Mouse (Mus musculus) stomach, postnatal 0 days (tissue): ENCODE results near the gene Iars2.

ENCODE experiments used
- CTCF ChIP-seq: IDR thresholded peaks from 2 replicates; pipeline ENCODE4 v1.5.1; 2016; ENCODE audit warnings: antibody characterized with exemption, low read depth, mild to moderate bottlenecking, moderate library complexity
- EP300 ChIP-seq: optimal IDR thresholded peaks from 2 replicates; pipeline ENCODE3; 2016; ENCODE audit warnings: antibody characterized with exemption

DNA sequence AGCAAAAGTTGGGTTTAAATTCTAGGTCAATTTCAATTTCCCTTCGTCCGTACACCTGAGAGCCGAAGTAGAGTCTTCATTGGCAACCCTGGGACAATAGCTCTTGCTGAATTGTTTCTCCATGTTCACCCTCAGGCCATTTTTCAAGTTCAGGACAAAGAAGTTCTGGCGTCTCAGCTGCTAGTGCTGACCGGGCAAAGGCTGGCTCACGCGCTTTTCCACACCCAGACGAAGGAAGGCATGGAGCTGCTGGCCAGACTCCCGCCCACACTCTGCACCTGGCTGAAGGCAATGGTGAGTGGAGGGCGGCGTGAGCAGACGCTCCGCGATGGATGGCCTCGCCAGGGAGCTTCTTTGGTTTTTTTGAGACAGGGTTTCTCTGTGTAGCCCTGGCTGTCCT, 45.9 kb downstream of the Iars2 start:
- no peak for TF ChIP-seq EP300
- TF ChIP-seq CTCF = no peak
